Mouse (Mus musculus) heart, embryonic 16.5 days (tissue): ENCODE results near the gene Apba3. TPM values are rescaled to one million over a fixed set of nuclear protein-coding genes. Genes with fewer than 3 reads are reported as not detected.

ENCODE experiments used
- ATAC-seq: fragments of 200-750 bp; cut with Nextera tagmentation; replicated peaks from 2 replicates; pipeline ENCODE4 v1.8.0; 2017; ENCODE audit warnings: moderate number of reproducible peaks; ENCODE audit not compliant: insufficient read depth, low FRiP score; ENCODE audit errors: extremely low read depth
- H3K27ac ChIP-seq: fragments of 300-500 bp; sonication (generic); 2 replicates; pipeline ENCODE4 v1.5.1; 2014; ENCODE audit warnings: mild to moderate bottlenecking, low read length, control low read depth, moderate library complexity
- H3K27me3 ChIP-seq: fragments of 300-500 bp; sonication (generic); 2 replicates; pipeline ENCODE4 v1.6.1; 2014; ENCODE audit warnings: low read length, mixed read lengths; ENCODE audit not compliant: control insufficient read depth, insufficient read depth
- H3K36me3 ChIP-seq: fragments of 300-500 bp; sonication (generic); 2 replicates; pipeline ENCODE4 v1.6.1; 2014; ENCODE audit not compliant: control insufficient read depth, insufficient read depth
- H3K4me1 ChIP-seq: fragments of 300-500 bp; sonication (generic); 2 replicates; pipeline ENCODE4 v1.6.1; 2014; ENCODE audit warnings: low read length, mixed read lengths; ENCODE audit not compliant: control insufficient read depth, insufficient read depth
- H3K4me2 ChIP-seq: fragments of 300-500 bp; sonication (generic); 2 replicates; pipeline ENCODE4 v1.6.1; 2014; ENCODE audit warnings: low read depth, mild to moderate bottlenecking, control low read depth, low read length
- H3K4me3 ChIP-seq: fragments of 300-500 bp; sonication (generic); 2 replicates; pipeline ENCODE4 v1.5.1; 2014; ENCODE audit warnings: mild to moderate bottlenecking, control low read depth, low read length
- H3K9ac ChIP-seq: fragments of 300-500 bp; sonication (generic); 2 replicates; pipeline ENCODE4 v1.6.1; 2014; ENCODE audit warnings: low read length, control low read depth
- H3K9me3 ChIP-seq: fragments of 300-500 bp; sonication (generic); replicated peaks from 2 replicates; pipeline ENCODE4 v1.6.1; 2016; ENCODE audit warnings: low read length; ENCODE audit not compliant: control insufficient read depth
- WGBS: fragments of 180-500 bp; shearing (Covaris S2); extraction: QIAGEN DNeasy Blood & Tissue Kit; methylation state at CpG from one replicate; pipeline ENCODE4 v1.1.7; 2014; 5-methylcytosine and 5-hydroxymethylcytosine counted together
- polyA plus RNA-seq: library from polyadenylated mRNA; unstranded; fragments of >200 nt; fragmentation: Nextera tagmentation; extraction: Ambion mirVana; gene quantifications from 2 replicates; pipeline ENCODE4 v1.2.1, GENCODE M21; 2015

Gene Apba3
- polyA plus RNA-seq, 1 experiment from 2014 or later = 62.7 TPM

- Histone ChIP-seq H3K9me3 (no peaks in the 10 kb centered on the region), H3K9ac (peak overlapping the region; percentile 76), H3K4me2 (peak overlapping the region; percentile 92), H3K27ac (no peak overlapping the region), H3K36me3 (no peaks in the 10 kb centered on the region), H3K4me1 (peaks cover 16% of the 10 kb centered on the region), H3K27me3 (peaks cover 36% of the 10 kb centered on the region), H3K4me3 (peak overlapping the region; percentile 62)
- ATAC-seq = peak; percentile 68
- 2% methylated on average over 53 of the region's 54 CpGs for WGBS
These were observed 19.1 kb downstream of the Apba3 start for GRCm38 (mm10) chr10:81285694-81286450.

GRCm38 (mm10) chr10:81286586-81286985 lies 19.8 kb downstream of the Apba3 start:
- Histone ChIP-seq H3K27me3 (peaks cover 33% of the 10 kb centered on the region), H3K4me2 (no peak overlapping the region), H3K4me3 (no peak overlapping the region), H3K4me1 (peaks cover 19% of the 10 kb centered on the region), H3K9me3 (no peaks in the 10 kb centered on the region), H3K36me3 (no peaks in the 10 kb centered on the region), H3K27ac (no peak overlapping the region), H3K9ac (no peak overlapping the region)
- ATAC-seq = no peak
- 43% methylated on average over 6 of the region's 6 CpGs for WGBS

DNA sequence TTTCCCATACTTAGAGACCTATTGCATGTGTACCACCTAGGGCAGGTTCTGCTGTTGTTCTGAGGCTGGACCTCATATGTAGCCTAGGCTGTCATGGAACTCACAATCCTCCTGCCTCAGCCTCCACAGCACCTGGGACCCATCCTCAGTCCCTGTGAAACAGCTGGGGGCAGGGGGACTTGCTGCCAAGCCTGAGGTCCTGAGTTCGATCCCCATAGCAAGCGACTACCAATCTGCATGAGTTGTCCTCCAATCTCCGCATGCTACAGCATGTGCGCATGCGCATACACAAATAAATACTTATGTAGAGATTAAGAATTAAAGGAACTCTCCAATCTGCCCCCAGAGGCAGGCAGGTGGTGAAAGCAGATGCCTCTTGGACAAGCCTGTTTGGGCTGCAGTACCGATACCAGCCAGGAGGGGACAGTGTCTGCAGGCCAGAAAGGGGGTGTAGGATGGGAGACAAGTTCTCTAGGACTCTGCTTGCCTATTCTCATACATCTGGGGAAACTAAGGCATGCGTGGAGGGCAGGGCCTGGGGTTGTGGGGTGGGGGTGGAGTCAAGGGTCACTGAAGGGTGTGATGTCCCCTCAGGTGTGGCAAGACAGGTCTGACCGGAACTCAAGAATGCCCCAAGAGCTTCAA lies 20.9 kb downstream of the Apba3 start:
- Histone ChIP-seq H3K27me3 (peaks cover 33% of the 10 kb centered on the region), H3K36me3 (no peaks in the 10 kb centered on the region), H3K4me2 (no peak overlapping the region), H3K27ac (no peak overlapping the region), H3K9me3 (no peaks in the 10 kb centered on the region), H3K4me3 (no peak overlapping the region), H3K9ac (no peak overlapping the region), H3K4me1 (peaks cover 21% of the 10 kb centered on the region)
- no peak for ATAC-seq
- WGBS = 58% methylated on average over 8 of the region's 8 CpGs

DNA sequence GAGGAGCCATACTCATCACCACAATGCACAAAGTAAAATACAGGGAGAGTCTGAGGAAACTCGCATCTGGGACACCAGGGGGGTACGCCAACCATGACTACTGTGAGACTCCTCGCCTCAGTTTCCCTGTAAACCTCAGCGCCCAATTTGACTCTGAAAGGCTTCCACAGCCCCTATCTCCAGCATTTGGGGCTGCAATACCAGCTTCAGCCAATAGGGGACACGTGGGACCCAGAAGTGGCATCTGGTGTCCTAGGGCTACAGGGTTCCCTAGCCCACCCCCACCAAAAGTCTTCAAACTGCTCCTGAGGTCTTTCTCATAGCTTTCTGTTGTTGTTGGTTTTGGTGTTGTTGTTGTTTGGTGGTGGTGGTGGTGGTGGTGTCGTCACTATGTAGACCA lies 21.8 kb downstream of the Apba3 start:
- Histone ChIP-seq H3K4me3 (no peak overlapping the region), H3K9ac (no peak overlapping the region), H3K4me2 (no peak overlapping the region), H3K27ac (no peak overlapping the region), H3K9me3 (no peaks in the 10 kb centered on the region), H3K36me3 (no peaks in the 10 kb centered on the region), H3K27me3 (peaks cover 29% of the 10 kb centered on the region), H3K4me1 (peaks cover 23% of the 10 kb centered on the region)
- no peak for ATAC-seq
- 29% methylated on average over 6 of the region's 6 CpGs for WGBS

DNA sequence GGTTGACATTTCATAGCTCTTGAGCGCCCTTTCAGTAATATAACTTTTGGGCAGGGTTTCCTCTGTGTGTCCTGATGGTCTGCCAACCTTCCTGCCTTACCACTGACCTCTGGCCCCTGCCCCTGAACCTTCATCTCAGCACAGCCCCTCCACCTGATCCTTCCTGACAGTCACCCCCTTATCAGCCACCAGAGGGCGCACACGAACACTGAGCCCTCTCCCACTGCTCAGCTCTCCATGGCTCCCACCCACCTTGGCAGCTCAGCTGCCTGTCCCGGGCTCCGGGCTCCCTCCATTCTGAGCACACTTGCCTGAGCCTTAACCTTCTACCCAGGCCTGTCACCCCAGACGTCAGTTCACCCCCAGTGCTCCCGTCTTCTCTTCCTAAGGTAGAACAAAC lies 22.5 kb downstream of the Apba3 start:
- Histone ChIP-seq H3K9ac (no peak overlapping the region), H3K27me3 (peaks cover 23% of the 10 kb centered on the region), H3K27ac (no peak overlapping the region), H3K9me3 (no peaks in the 10 kb centered on the region), H3K4me3 (no peak overlapping the region), H3K36me3 (no peaks in the 10 kb centered on the region), H3K4me1 (peaks cover 29% of the 10 kb centered on the region), H3K4me2 (peak overlapping the region; percentile 20; the same call in 1 of the 2 replicates)
- WGBS = 4% methylated on average over 7 of the region's 7 CpGs
- no peak for ATAC-seq

GRCm38 (mm10) chr10:81289811-81290210 lies 23.1 kb downstream of the Apba3 start:
- Histone ChIP-seq H3K9ac (no peak overlapping the region), H3K27ac (no peak overlapping the region), H3K4me3 (no peak overlapping the region), H3K9me3 (no peaks in the 10 kb centered on the region), H3K4me1 (peaks cover 35% of the 10 kb centered on the region), H3K36me3 (no peaks in the 10 kb centered on the region), H3K4me2 (0 out of 2 replicates have a peak overlapping the region, but pooled peaks have one; percentile 20), H3K27me3 (peaks cover 17% of the 10 kb centered on the region)
- no peak for ATAC-seq
- 56% methylated on average over 14 of the region's 14 CpGs for WGBS

DNA sequence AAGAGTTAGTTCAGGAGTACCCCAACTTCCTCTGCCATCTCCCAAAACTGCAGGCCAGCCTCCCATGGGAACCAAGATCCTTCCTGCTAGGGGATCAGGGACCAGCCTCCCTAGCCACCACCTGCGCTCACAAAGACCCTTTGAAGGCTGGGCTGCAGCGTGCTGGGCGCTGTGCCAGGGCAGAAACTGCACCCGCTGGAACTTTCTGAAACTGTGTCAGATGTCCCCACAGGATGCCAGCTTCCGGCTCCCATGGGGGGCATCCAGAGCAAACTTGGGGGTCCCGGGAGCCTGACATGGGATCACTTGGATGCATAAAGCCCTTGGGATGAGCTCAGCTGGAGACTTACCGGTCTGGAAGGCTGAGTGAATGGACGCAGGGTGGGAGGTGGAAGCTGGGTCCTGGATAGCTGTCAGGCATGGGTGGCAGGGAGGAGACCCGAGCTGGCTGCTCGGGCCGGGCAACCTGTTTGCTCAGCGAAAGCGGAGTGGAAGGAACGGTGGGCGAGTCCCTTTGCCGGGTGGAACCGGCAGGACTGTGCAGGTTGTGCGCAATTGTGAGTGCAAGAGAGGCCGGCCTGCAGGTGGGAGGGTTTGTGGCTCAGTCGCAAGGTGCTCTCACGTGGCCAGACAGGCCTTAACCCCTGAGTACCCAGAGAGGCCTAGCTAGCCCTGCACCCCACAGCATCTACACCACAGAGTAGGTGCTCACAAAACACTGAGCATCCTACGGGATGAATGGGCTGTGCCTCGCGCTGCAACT lies 24.1 kb downstream of the Apba3 start:
- Histone ChIP-seq H3K27ac (no peak overlapping the region), H3K4me1 (peaks cover 37% of the 10 kb centered on the region), H3K9ac (0 out of 2 replicates have a peak overlapping the region, but pooled peaks have one; percentile 30), H3K4me2 (peak overlapping the region; percentile 28; the same call in 1 of the 2 replicates), H3K9me3 (no peaks in the 10 kb centered on the region), H3K27me3 (peaks cover 10% of the 10 kb centered on the region), H3K36me3 (no peaks in the 10 kb centered on the region), H3K4me3 (peak overlapping the region; percentile 14; the same call in 1 of the 2 replicates)
- 17% methylated on average over 24 of the region's 24 CpGs for WGBS
- no peak for ATAC-seq

- Histone ChIP-seq H3K36me3 (no peaks in the 10 kb centered on the region), H3K4me2 (peak within 1 kb of the TSS; percentile 97; the same call in 1 of the 2 replicates), H3K4me3 (peak within 1 kb of the TSS; percentile 14; the same call in 1 of the 2 replicates), H3K27me3 (peaks cover 10% of the 10 kb centered on the region), H3K9me3 (no peaks in the 10 kb centered on the region), H3K4me1 (peaks cover 33% of the 10 kb centered on the region), H3K27ac (no peak within 1 kb of the TSS), H3K9ac (0 out of 2 replicates have a peak within 1 kb of the TSS, but pooled peaks have one; percentile 30)
- 65% methylated on average over 9 of the region's 9 CpGs for WGBS
- no peak for ATAC-seq
These were observed 24.8 kb downstream of the Apba3 start, which contains the start of gene Tjp3 for GRCm38 (mm10) chr10:81291511-81292104. Tjp3 (minus strand) TSS chr10:81291581.
